Mouse (Mus musculus) heart, postnatal 25 days (tissue): ENCODE data around the gene Fcho1. TPM values are rescaled to one million over a fixed set of nuclear protein-coding genes. Genes with fewer than 3 reads are reported as not detected.

ENCODE experiments used
- DNase-seq: peaks from one replicate; pipeline ENCODE4 v3.0.0; 2022; ENCODE audit warnings: low spot score
- intact Hi-C: fragments of 180-260 bp; cut with DNase I; formaldehyde crosslinking; loops from one replicate; pipeline ENCODE4 v1.15.1; 2025
- total RNA-seq, 2 experiments: library from RNA; stranded (reverse); gene quantifications; 2 replicates each; pipeline ENCODE4 v1.2.3; 2021

Gene Fcho1
- total RNA-seq, 2 experiments from 2014 or later: 0.59 to 0.83 TPM

GRCm38 (mm10) chr8:71668220-71668975 is 57.1 kb downstream of the Fcho1 start:
- DNase-seq: no peak
- intact Hi-C loops: no loop called here

GRCm38 (mm10) chr8:71667256-71667655 is 58.3 kb downstream of the Fcho1 start:
- intact Hi-C loops: no loop called here
- no peak for DNase-seq

- intact Hi-C loops: no loop called here
- no peak for DNase-seq
Observed at GRCm38 (mm10) chr8:71666855-71667254, 58.7 kb downstream of the Fcho1 start.

- intact Hi-C loops: no loop called here
- DNase-seq: no peak
Observed at GRCm38 (mm10) chr8:71665331-71666130, 60.0 kb downstream of the Fcho1 start.

- DNase-seq: peak; percentile 48
- intact Hi-C loops: loop anchor here (1.0 to 2.0 kb wide), 4 partner anchors 64 to 220 kb away; partner anchors contain the start of gene Fam129c
Observed at GRCm38 (mm10) chr8:71660325-71661120, 65.0 kb downstream of the Fcho1 start.

- DNase-seq: no peak
- intact Hi-C loops: loop anchor here (1.0 to 2.0 kb wide), 4 partner anchors 63 to 219 kb away; partner anchors contain the start of gene Fam129c
Observed at GRCm38 (mm10) chr8:71659751-71660150, 65.8 kb downstream of the Fcho1 start.

GRCm38 (mm10) chr8:71658515-71659049 is 66.9 kb downstream of the Fcho1 start:
- DNase-seq: no peak
- intact Hi-C loops: no loop called here

Other genes with a start within 250 kb of the Fcho1 start
- 10 to 100 TPM; 17.0 to 18.2 TPM for gene Ano8, start 239.8 kb downstream of the Fcho1 start, total RNA-seq
- gene Gtpbp3, start 237.6 kb downstream of the Fcho1 start, total RNA-seq: 10 to 100 TPM; 18.5 to 19.4 TPM
- gene Plvap, start 214.0 kb downstream of the Fcho1 start, total RNA-seq: 10 to 100 TPM; 26.6 to 35.3 TPM
- under 1 TPM in 1 of 2 experiments, not detected in 1; 0.14 TPM for gene Ccdc194, start 200.0 kb downstream of the Fcho1 start, total RNA-seq
- 10 to 100 TPM; 17.4 to 22.8 TPM for gene Bst2, start 188.3 kb downstream of the Fcho1 start, total RNA-seq
- gene Mvb12a, start 182.8 kb downstream of the Fcho1 start, total RNA-seq: 10 to 100 TPM; 27.0 to 31.1 TPM
- gene Tmem221, start 166.8 kb downstream of the Fcho1 start, total RNA-seq: under 1 TPM; 0.31 to 0.36 TPM
- gene Nxnl1, start 159.1 kb downstream of the Fcho1 start, total RNA-seq: under 1 TPM; 0.14 to 0.31 TPM
- 100 to 1,000 TPM; 140 to 143 TPM for gene Slc27a1, start 156.8 kb downstream of the Fcho1 start, total RNA-seq
- 10 to 100 TPM; 68.1 to 75.9 TPM for gene Pgls, start 133.5 kb downstream of the Fcho1 start, total RNA-seq
- 1 to 10 TPM in 1 of 2 experiments, under 1 TPM in 1; 0.81 to 1.5 TPM for gene Fam129c, start 128.1 kb downstream of the Fcho1 start, total RNA-seq
- 10 to 100 TPM; 41.3 to 43.1 TPM for gene Colgalt1, start 114.7 kb downstream of the Fcho1 start, total RNA-seq
- under 1 TPM; 0.73 to 0.83 TPM for gene Unc13a, start 54.0 kb downstream of the Fcho1 start, total RNA-seq
- gene Jak3, start 49.4 kb downstream of the Fcho1 start, total RNA-seq: 1 to 10 TPM; 7.8 to 8.5 TPM
- 1 to 10 TPM; 4.0 to 4.8 TPM for gene Insl3, start 36.5 kb downstream of the Fcho1 start, total RNA-seq
- 1 to 10 TPM; 5.5 to 8.0 TPM for gene B3gnt3, start 23.9 kb downstream of the Fcho1 start, total RNA-seq
- 1 to 10 TPM; 5.5 to 6.7 TPM for gene Zfp709, start 156.3 kb upstream of the Fcho1 start, total RNA-seq
- gene Zfp882, start 182.9 kb upstream of the Fcho1 start, total RNA-seq: 1 to 10 TPM; 3.1 to 6.1 TPM
- 10 to 100 TPM; 22.4 to 28.8 TPM for gene Zfp617, start 182.9 kb upstream of the Fcho1 start, total RNA-seq
- 1 to 10 TPM; 5.5 to 10.0 TPM for gene Zfp961, start 225.3 kb upstream of the Fcho1 start, total RNA-seq